Mouse (Mus musculus) heart, adult 9 months (tissue): ENCODE measurements at regions not wholly inside any gene's neighbourhood (a gene's known extent, or its start where the extent isn't known, plus 50 kb on each side); places are given as distances from the start of the nearest gene placed in this dataset.
A peak's percentile ranks its signal among the peaks of the same experiment; 100 is the strongest.

Experiments
- DNase-seq, 2 experiments: peaks; one replicate each; pipeline ENCODE4 v3.0.0; 2022; ENCODE audit warnings: low spot score in 2 of 2

DNA sequence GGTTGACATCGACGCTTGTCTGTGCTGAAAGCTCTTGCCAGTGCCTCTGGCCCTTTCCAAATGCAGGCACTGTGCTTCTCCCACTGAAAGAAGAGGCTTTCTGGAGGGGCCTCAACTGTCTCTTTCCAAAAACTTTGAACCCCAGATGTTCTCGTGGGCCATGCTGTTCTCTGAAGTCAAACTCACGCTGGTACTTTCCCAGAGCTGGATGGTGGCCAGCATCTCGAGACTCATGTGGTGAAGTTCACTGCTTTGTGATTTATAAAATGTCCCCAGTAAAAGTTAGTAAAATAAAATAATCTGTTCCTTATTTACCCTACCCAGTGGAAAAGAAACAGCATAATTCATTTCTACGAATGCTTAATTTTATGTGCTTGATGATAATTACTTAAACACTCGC is 180.4 kb upstream of the Lyplal1 start:
- no peak for DNase-seq

GRCm38 (mm10) chr1:186295201-186295600 is 178.1 kb upstream of the Lyplal1 start:
- DNase-seq: no peak

GRCm38 (mm10) chr1:186294635-186295034 is 177.5 kb upstream of the Lyplal1 start:
- DNase-seq: no peak

DNA sequence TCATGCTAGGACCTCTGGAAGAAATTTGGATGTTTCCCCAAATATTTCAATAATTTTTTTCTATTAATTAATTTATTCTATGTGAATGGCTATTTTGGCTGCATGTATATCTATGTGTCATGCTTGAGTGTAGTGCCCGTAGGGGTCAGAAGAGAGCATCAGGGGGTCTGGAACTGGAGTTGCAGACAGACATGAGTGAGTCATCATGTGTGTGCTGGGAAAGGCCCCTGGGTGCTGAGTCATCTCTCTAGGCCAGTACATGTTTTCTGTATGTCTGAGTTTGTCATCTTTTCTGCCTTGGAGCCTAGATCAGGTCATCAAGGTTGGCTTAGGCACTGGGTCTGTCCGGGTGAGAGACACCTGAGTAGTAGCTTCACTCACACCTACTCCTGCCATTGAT is 172.0 kb upstream of the Lyplal1 start:
- no peak for DNase-seq

GRCm38 (mm10) chr1:186287831-186288230 is 170.7 kb upstream of the Lyplal1 start:
- no peak for DNase-seq

DNA sequence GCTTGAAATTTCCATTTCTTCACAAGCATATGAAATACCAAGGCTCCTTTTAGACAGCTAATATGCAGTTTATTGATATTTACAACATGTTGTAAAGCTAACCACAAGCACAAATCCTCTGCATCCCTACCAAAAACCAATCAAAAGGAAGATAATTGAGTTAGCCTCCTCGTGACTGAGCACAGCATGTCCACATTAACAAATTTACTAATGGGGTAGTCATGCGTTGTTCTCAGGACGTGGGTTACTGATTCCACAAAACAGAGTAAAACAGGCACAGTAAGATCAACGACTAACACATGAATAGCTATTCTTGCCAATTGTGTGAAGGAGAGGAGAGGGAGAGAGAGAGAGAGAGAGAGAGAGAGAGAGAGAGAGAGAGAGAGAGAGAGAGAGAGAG is 169.3 kb upstream of the Lyplal1 start:
- no peak for DNase-seq

GRCm38 (mm10) chr1:186277981-186278634 is 161.0 kb upstream of the Lyplal1 start:
- DNase-seq: no peak

- no peak for DNase-seq
Observed at GRCm38 (mm10) chr1:186271436-186271835, 154.3 kb upstream of the Lyplal1 start.

- DNase-seq: no peak
Observed at GRCm38 (mm10) chr1:186267317-186267716, 150.2 kb upstream of the Lyplal1 start.

DNA sequence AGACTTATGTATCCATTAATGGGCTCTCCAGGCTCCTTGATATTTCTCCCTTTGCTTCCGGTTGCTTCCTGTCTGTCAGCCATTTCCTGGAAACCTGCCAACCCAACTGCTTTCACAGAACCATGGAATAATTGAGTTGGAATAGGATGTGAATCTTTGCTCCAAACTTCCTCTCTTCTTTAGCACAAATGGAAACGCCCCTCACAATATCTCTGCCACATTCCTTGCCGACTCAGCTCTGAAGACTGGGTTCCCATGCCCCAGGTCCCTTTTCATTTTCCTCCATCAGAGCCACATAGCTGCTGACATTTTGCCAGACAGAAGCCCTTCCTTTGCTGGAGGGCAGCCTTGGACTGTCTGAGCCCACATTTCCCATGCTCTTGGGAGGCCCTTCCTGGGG is 147.5 kb upstream of the Lyplal1 start:
- DNase-seq: peak; percentile 46 to 67

- DNase-seq: peak; percentile 51 to 67
Observed at GRCm38 (mm10) chr1:186263955-186264354, 146.8 kb upstream of the Lyplal1 start.

DNA sequence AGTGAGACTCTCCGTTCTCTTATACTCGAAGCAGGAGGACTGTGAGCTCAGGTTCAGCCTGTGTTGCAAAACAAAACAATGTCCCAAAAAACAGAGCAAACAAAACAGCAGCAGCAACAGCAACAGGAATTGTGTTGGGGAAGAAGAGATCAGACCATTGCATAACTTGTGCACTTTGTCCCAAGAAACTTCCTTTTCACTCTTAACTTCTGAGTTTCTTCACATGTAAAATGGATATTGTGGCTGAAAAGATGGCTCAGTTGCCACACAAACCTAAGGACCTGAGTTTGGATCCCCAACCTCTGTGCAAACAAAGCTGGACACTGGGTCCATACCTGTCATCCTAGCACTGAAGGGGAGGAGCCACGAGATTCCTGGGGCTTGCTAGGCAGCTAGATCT is 146.1 kb upstream of the Lyplal1 start:
- no peak for DNase-seq

DNA sequence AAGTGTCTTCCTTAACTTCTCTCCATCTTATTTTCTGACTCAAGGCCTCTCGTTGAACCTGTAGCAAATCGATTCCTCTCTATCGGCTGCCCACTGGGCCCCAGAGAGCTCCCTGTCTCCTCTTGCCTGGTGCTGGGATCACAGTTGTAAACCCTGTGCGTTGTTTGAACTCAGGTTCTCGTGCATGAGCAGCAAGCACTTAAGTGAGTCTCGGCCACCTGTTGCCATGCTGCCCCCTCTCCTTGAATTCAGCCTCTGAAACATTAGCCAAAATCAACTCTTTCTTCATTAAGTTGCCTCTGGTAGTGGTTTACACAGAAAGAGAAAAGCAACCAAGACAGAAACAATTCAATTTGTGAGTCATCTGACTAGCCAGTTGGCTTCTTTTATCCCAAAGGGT is 144.9 kb upstream of the Lyplal1 start:
- no peak for DNase-seq

- DNase-seq: peak; percentile 90 to 91
Observed at GRCm38 (mm10) chr1:186261326-186261833, 144.3 kb upstream of the Lyplal1 start.

GRCm38 (mm10) chr1:186257611-186258010 is 140.5 kb upstream of the Lyplal1 start:
- DNase-seq: no peak

GRCm38 (mm10) chr1:186255476-186256080 is 138.5 kb upstream of the Lyplal1 start:
- DNase-seq: no peak

DNA sequence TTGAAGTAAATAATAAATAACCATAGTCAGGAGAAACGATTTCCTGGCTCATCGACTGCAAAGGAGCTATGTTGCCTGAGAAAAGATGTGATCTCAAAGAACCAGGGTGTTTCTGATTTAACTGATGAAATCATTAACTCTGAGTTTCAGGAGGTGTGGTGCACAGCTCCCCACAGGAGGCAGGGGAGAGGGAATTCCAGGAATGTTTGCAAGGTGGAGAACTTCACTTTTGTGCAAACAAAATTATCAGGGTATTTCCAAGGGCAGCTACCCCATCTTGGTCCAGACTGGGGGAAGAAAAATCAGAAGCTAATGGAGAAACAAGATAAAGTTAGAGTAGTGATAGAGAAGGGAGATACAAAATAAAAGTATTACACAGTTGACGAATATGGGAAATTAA is 137.4 kb upstream of the Lyplal1 start:
- no peak for DNase-seq

- DNase-seq: no peak
Observed at GRCm38 (mm10) chr1:186252551-186252950, 135.4 kb upstream of the Lyplal1 start.

DNA sequence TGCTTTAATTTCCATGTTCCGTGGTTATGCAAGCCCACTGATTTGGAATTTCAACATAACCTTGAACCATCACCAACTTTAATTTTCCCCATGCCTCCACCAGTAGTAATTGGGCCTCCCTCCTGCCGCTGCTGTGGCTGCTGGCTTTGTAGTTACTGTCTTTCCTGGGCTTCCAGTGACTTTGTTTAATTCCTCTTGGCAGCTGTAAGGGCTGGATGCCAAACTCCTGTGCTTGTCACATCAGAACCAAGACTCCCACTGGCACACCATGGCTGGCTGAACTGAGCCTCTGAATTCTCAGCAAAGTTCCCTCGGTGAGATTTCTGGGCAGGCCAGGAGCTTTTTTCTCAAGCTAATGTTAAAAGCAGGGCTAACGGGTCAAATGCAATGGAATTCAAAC is 133.2 kb upstream of the Lyplal1 start:
- peak; percentile 32 to 36 for DNase-seq

DNA sequence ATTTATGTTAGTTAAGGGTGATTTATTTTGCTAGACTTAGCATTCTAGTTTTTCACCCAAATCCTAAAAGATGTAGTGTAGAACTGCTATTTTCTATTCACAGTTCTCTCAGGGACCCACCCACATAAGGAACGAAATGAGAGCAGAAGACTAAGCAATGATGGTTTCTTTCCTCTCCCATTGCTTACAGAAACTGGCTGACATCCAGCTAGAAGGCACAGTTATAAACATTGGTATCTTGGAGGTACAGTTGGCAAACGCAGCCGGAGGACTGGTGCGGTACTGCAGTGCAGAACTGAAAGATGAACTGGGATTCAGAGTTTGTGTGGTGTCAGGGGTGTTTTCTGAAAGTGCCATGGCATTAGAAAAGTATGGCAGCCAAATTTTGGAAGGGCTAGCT is 132.1 kb upstream of the Lyplal1 start:
- DNase-seq: no peak

GRCm38 (mm10) chr1:186245723-186246440 is 128.8 kb upstream of the Lyplal1 start:
- DNase-seq: no peak

GRCm38 (mm10) chr1:186241112-186241511 is 124.0 kb upstream of the Lyplal1 start:
- DNase-seq: no peak

- DNase-seq: no peak
Observed at GRCm38 (mm10) chr1:186237556-186237955, 120.4 kb upstream of the Lyplal1 start.
